7 mouse cellular contexts compared by ENCODE assay signal in genomic region chr5:36695005-36695404, GRCm38 (mm10). TPM values are rescaled to one million over a fixed set of nuclear protein-coding genes. Genes with fewer than 3 reads are reported as not detected.
DNase-seq lines count a peak whose midpoint lies in the region; ATAC-seq lines count a peak whose summit lies in the region.

No protein-coding gene starts in this region.

- no peaks in the 10 kb centered on the region for H3K36me3 ChIP-seq in embryonic facial prominence, embryonic 11.5 days (replicated peaks; ENCODE audit: control insufficient read depth, insufficient read depth, low read depth, low read length)
- H3K36me3 ChIP-seq in intestine, embryonic 15.5 days, result no peaks in the 10 kb centered on the region
- no peaks in the 10 kb centered on the region for H3K36me3 ChIP-seq in neural tube, embryonic 14.5 days (ENCODE audit: control insufficient read depth, insufficient read depth, low read length)

- H3K27ac ChIP-seq in embryonic facial prominence, embryonic 11.5 days (replicated peaks; ENCODE audit: low read depth, low read length), result peak overlapping the region; percentile 77; the same call in 1 of the 2 replicates
- peak overlapping the region; percentile 85 for H3K27ac ChIP-seq in intestine, embryonic 15.5 days
- peak overlapping the region; percentile 87 for H3K27ac ChIP-seq in neural tube, embryonic 14.5 days (ENCODE audit: low read depth, low read length)

- no peak for ATAC-seq in embryonic facial prominence, embryonic 11.5 days (replicated peaks; ENCODE audit: insufficient number of reproducible peaks, low FRiP score, low TSS enrichment, low read depth)
- ATAC-seq in intestine, embryonic 15.5 days, result no peak
- ATAC-seq in neural tube, embryonic 14.5 days (ENCODE audit: low read depth), result no peak

- DNase-seq in right cerebral cortex, adult 18-20 months, result peak; percentile 25
- DNase-seq in right cerebral cortex, postnatal 14 days, result no peak
- no peak for DNase-seq in embryonic facial prominence, embryonic 11.5 days (ENCODE audit: low spot score)
- DNase-seq in adrenal gland, postnatal 25 days, result no peak
- DNase-seq in thymus, postnatal 4 days, result no peak

- no peaks in the 10 kb centered on the region for H3K9me3 ChIP-seq in embryonic facial prominence, embryonic 11.5 days (replicated peaks; ENCODE audit: control insufficient read depth, low read length)
- no peaks in the 10 kb centered on the region for H3K9me3 ChIP-seq in intestine, embryonic 15.5 days
- no peaks in the 10 kb centered on the region for H3K9me3 ChIP-seq in neural tube, embryonic 14.5 days (ENCODE audit: control insufficient read depth, low read length)

- H3K4me2 ChIP-seq in embryonic facial prominence, embryonic 11.5 days (ENCODE audit: low read depth, low read length), result peak overlapping the region; percentile 71
- peak overlapping the region; percentile 70 for H3K4me2 ChIP-seq in intestine, embryonic 15.5 days (replicated peaks)
- H3K4me2 ChIP-seq in neural tube, embryonic 14.5 days (ENCODE audit: low read depth, low read length), result peak overlapping the region; percentile 74

- no peaks in the 10 kb centered on the region for H3K27me3 ChIP-seq in embryonic facial prominence, embryonic 11.5 days (ENCODE audit: control insufficient read depth, insufficient read depth, low read length)
- no peaks in the 10 kb centered on the region for H3K27me3 ChIP-seq in intestine, embryonic 15.5 days (replicated peaks)
- no peaks in the 10 kb centered on the region for H3K27me3 ChIP-seq in neural tube, embryonic 14.5 days (ENCODE audit: control insufficient read depth, insufficient read depth, low read length)

- WGBS in embryonic facial prominence, embryonic 11.5 days, result 5% methylated on average over 14 of the region's 14 CpGs
- 4% methylated on average over 14 of the region's 14 CpGs for WGBS in intestine, embryonic 15.5 days
- WGBS in neural tube, embryonic 14.5 days, result 8% methylated on average over 14 of the region's 14 CpGs

- 0 out of 2 replicates have a peak, but pooled peaks cover 3% of the 10 kb centered on the region for H3K4me1 ChIP-seq in embryonic facial prominence, embryonic 11.5 days (ENCODE audit: control insufficient read depth, insufficient read depth, low read length)
- H3K4me1 ChIP-seq in intestine, embryonic 15.5 days (replicated peaks), result peaks cover 24% of the 10 kb centered on the region
- peaks cover 5% of the 10 kb centered on the region; the same call in 1 of the 2 replicates for H3K4me1 ChIP-seq in neural tube, embryonic 14.5 days (ENCODE audit: control insufficient read depth, insufficient read depth, low read length)

- H3K9ac ChIP-seq in embryonic facial prominence, embryonic 11.5 days (replicated peaks; ENCODE audit: low read length), result peak overlapping the region; percentile 70
- peak overlapping the region; percentile 80 for H3K9ac ChIP-seq in intestine, embryonic 15.5 days
- H3K9ac ChIP-seq in neural tube, embryonic 14.5 days (replicated peaks; ENCODE audit: low read depth, low read length), result peak overlapping the region; percentile 87

- H3K4me3 ChIP-seq in embryonic facial prominence, embryonic 11.5 days (ENCODE audit: low read depth, low read length), result peak overlapping the region; percentile 64
- peak overlapping the region; percentile 81 for H3K4me3 ChIP-seq in intestine, embryonic 15.5 days (replicated peaks)
- H3K4me3 ChIP-seq in neural tube, embryonic 14.5 days (ENCODE audit: low read depth, low read length), result peak overlapping the region; percentile 83

RNA-seq across cellular contexts. Expression of gene D5Ertd579e, which starts 0.8 kb away (rescaled TPM):
- polyA plus RNA-seq in embryonic facial prominence, embryonic 11.5 days (2014; fragmentation: Nextera tagmentation; extraction: Ambion mirVana), result 28.0 and 28.6 TPM in 2 replicates
- 15.6 and 16.7 TPM in 2 replicates for polyA plus RNA-seq in intestine, embryonic 15.5 days (2015; fragmentation: Nextera tagmentation; extraction: Ambion mirVana)
- 46.8 and 50.7 TPM in 2 replicates for polyA plus RNA-seq in neural tube, embryonic 14.5 days (2014; fragmentation: Nextera tagmentation; extraction: Ambion mirVana)
- total RNA-seq in adrenal gland, postnatal 25 days (2021), result 63.3 and 73.0 TPM in 2 replicates

RNA-seq across cellular contexts. Expression of gene Bloc1s4, which starts 53.4 kb away (rescaled TPM):
- 24.5 and 25.3 TPM in 2 replicates for polyA plus RNA-seq in embryonic facial prominence, embryonic 11.5 days (2014; fragmentation: Nextera tagmentation; extraction: Ambion mirVana)
- polyA plus RNA-seq in intestine, embryonic 15.5 days (2015; fragmentation: Nextera tagmentation; extraction: Ambion mirVana), result 21.8 and 23.5 TPM in 2 replicates
- polyA plus RNA-seq in neural tube, embryonic 14.5 days (2014; fragmentation: Nextera tagmentation; extraction: Ambion mirVana), result 26.6 and 27.0 TPM in 2 replicates
- 25.7 and 30.4 TPM in 2 replicates for total RNA-seq in adrenal gland, postnatal 25 days (2021)
